Comparison of ENCODE assay signal across 8 mouse cellular contexts in genomic region chr4:119813500-119814184, GRCm38 (mm10).
DNase-seq lines count a peak whose midpoint lies in the region; ATAC-seq and TF ChIP-seq lines count a peak whose summit lies in the region.

No protein-coding gene starts in this region.

- WGBS in lung, embryonic 15.5 days, result 15% methylated on average over 11 of the region's 12 CpGs

- peaks cover 49% of the 10 kb centered on the region for H3K4me1 ChIP-seq in lung, embryonic 15.5 days
- H3K4me1 ChIP-seq in embryonic fibroblast, embryonic 13.5 days (ENCODE audit: control insufficient read depth, insufficient read depth, low read length), result no peaks in the 10 kb centered on the region

- peak overlapping the region; percentile 88 for H3K4me2 ChIP-seq in lung, embryonic 15.5 days

- H3K27me3 ChIP-seq in lung, embryonic 15.5 days, result peaks cover 11% of the 10 kb centered on the region
- H3K27me3 ChIP-seq in splenic B cell, adult 2 months (ENCODE audit: control insufficient read depth, insufficient read depth, low read length, poor library complexity, severe bottlenecking), result no peaks in the 10 kb centered on the region

- H3K27ac ChIP-seq in lung, embryonic 15.5 days, result no peak overlapping the region
- no peak overlapping the region for H3K27ac ChIP-seq in embryonic fibroblast, embryonic 13.5 days (ENCODE audit: insufficient read depth, low read length)

- TF ChIP-seq POLR2A in embryonic fibroblast, embryonic 13.5 days (IDR thresholded peaks at IDR 0.05; ENCODE audit: low read depth, low read length), result no peak

- H3K9ac ChIP-seq in lung, embryonic 15.5 days, result peak overlapping the region; percentile 50; the same call in 1 of the 2 replicates

- no peak for TF ChIP-seq CTCF in embryonic fibroblast, embryonic 13.5 days (IDR thresholded peaks at IDR 0.05; ENCODE audit: borderline replicate concordance, insufficient read depth, low read length)

- no peak for DNase-seq in lung, postnatal 14 days
- DNase-seq in induced T-regulatory cell, adult 2 months (ENCODE audit: low read depth), result peak; percentile 30
- DNase-seq in splenic B cell, adult 2 months (ENCODE audit: low read depth, low spot score), result peak; percentile 47
- DNase-seq in ovary, adult 18-20 months (ENCODE audit: low spot score), result no peak
- no peak for DNase-seq in adrenal gland, postnatal 36 days
- no peak for DNase-seq in left cerebral cortex, adult 18-20 months (ENCODE audit: low spot score in 2 of 2)

- H3K9me3 ChIP-seq in lung, embryonic 15.5 days, result no peaks in the 10 kb centered on the region

- no peaks in the 10 kb centered on the region for H3K36me3 ChIP-seq in lung, embryonic 15.5 days
- H3K36me3 ChIP-seq in splenic B cell, adult 2 months (ENCODE audit: control insufficient read depth, insufficient read depth, low read length, poor library complexity, severe bottlenecking), result no peaks in the 10 kb centered on the region

- peak overlapping the region; percentile 52 for H3K4me3 ChIP-seq in lung, embryonic 15.5 days
- H3K4me3 ChIP-seq in embryonic fibroblast, embryonic 13.5 days (ENCODE audit: insufficient read depth, low read length), result peak overlapping the region; percentile 39; the same call in 1 of the 2 replicates

- 0 out of 2 replicates have a peak, but pooled peaks have one; percentile 46 for ATAC-seq in lung, embryonic 15.5 days (ENCODE audit: borderline replicate concordance, extremely low read depth, low FRiP score, low TSS enrichment)

Comparison
In these comparisons a context has a peak if more than half of its experiments do, and no peak if none do; other contexts are left out.
1. DNase-seq: peak in induced T-regulatory cell, adult 2 months (single experiment) and splenic B cell, adult 2 months (single experiment); none in lung, postnatal 14 days (single experiment), ovary, adult 18-20 months (single experiment), adrenal gland, postnatal 36 days (0 of 2) and left cerebral cortex, adult 18-20 months (0 of 2).